Mouse (Mus musculus) MEL (cell line): ENCODE data around the gene Drosha. TPM values are rescaled to one million over a fixed set of nuclear protein-coding genes. Genes with fewer than 3 reads are reported as not detected.

ENCODE experiments used
- DNase-seq: peaks from one replicate; pipeline ENCODE4 v3.0.0; 2011; ENCODE audit warnings: low read depth, low spot score
- H3K27ac ChIP-seq: 2 replicates; pipeline ENCODE4 v1.5.1; 2012; ENCODE audit warnings: low read depth, mild to moderate bottlenecking, control low read depth, low read length, moderate library complexity; ENCODE audit not compliant: control insufficient read depth
- H3K27me3 ChIP-seq, 2 experiments: fragments of 150-350 bp in 1 of 2; sonication (generic) in 1 of 2; 2 replicates each; pipeline ENCODE4 v1.6.1; 2012; ENCODE audit warnings: low read length in 2 of 2, mild to moderate bottlenecking in 2 of 2, improper control_type of control experiment in 1 of 2, moderate library complexity in 1 of 2; ENCODE audit not compliant: insufficient read depth in 2 of 2, control insufficient read depth in 1 of 2
- H3K36me3 ChIP-seq, 2 experiments: 2 replicates each; pipeline ENCODE4 v1.6.1; 2012 to 2014; ENCODE audit warnings: low read length in 2 of 2, improper control_type of control experiment in 1 of 2, inconsistent platforms in 1 of 2, mild to moderate bottlenecking in 1 of 2; ENCODE audit not compliant: insufficient read depth in 2 of 2, control insufficient read depth in 1 of 2
- H3K4me1 ChIP-seq, 2 experiments: fragments of 150-350 bp in 1 of 2; sonication (generic) in 1 of 2; 2 replicates each; pipeline ENCODE4 v1.6.1; 2012; ENCODE audit warnings: low read length in 2 of 2, improper control_type of control experiment in 1 of 2, mild to moderate bottlenecking in 1 of 2; ENCODE audit not compliant: insufficient read depth in 2 of 2, control insufficient read depth in 1 of 2
- H3K4me3 ChIP-seq, 2 experiments: fragments of 150-350 bp in 1 of 2; sonication (generic) in 1 of 2; 2 replicates each; pipeline ENCODE4 v1.5.1; 2012; ENCODE audit warnings: low read depth in 2 of 2, low read length in 2 of 2, mild to moderate bottlenecking in 2 of 2, moderate library complexity in 2 of 2, control low read depth in 1 of 2, improper control_type of control experiment in 1 of 2; ENCODE audit not compliant: control insufficient read depth in 1 of 2, insufficient read depth in 1 of 2
- H3K79me2 ChIP-seq: 2 replicates; pipeline ENCODE4 v1.6.1; 2012; ENCODE audit warnings: mild to moderate bottlenecking, low read length, moderate library complexity; ENCODE audit not compliant: control insufficient read depth, poor library complexity, insufficient read depth
- H3K9ac ChIP-seq: 2 replicates; pipeline ENCODE4 v1.6.1; 2012; ENCODE audit warnings: low read depth, mild to moderate bottlenecking, control low read depth, low read length, moderate library complexity; ENCODE audit not compliant: control insufficient read depth, poor library complexity, severe bottlenecking
- H3K9me3 ChIP-seq: fragments of 150-350 bp; sonication (generic); replicated peaks from 2 replicates; pipeline ENCODE4 v1.6.1; 2012; ENCODE audit warnings: mild to moderate bottlenecking, low read length, improper control_type of control experiment, moderate library complexity; ENCODE audit not compliant: insufficient read depth
- BHLHE40 ChIP-seq: IDR thresholded peaks from 2 replicates; pipeline ENCODE4 v1.6.1; 2012; ENCODE audit warnings: low read depth, mild to moderate bottlenecking, inconsistent platforms, low read length, improper control_type of control experiment, borderline replicate concordance
- ETS1 ChIP-seq: IDR thresholded peaks from 2 replicates; pipeline ENCODE4 v1.6.1; 2012; ENCODE audit warnings: low read depth, mild to moderate bottlenecking, inconsistent platforms, low read length, improper control_type of control experiment, moderate library complexity
- GABPA ChIP-seq: IDR thresholded peaks from 2 replicates; pipeline ENCODE4 v1.6.1; 2012; ENCODE audit warnings: low read depth, mild to moderate bottlenecking, inconsistent platforms, low read length, improper control_type of control experiment, moderate library complexity
- GATA1 ChIP-seq: IDR thresholded peaks from 2 replicates; pipeline ENCODE4 v1.6.1; 2011; ENCODE audit warnings: low read depth, low read length, improper control_type of control experiment
- JUND ChIP-seq: IDR thresholded peaks from 2 replicates; pipeline ENCODE4 v1.6.1; 2011; ENCODE audit warnings: low read depth, mild to moderate bottlenecking, improper control_type of control experiment, low read length
- KAT2A ChIP-seq: conservative IDR thresholded peaks from 2 replicates; pipeline ENCODE4 v1.6.1; 2012; ENCODE audit warnings: low read depth, low read length, improper control_type of control experiment, inconsistent platforms
- MXI1 ChIP-seq: IDR thresholded peaks from 2 replicates; pipeline ENCODE4 v1.6.1; 2011; ENCODE audit warnings: mild to moderate bottlenecking, low read depth, low read length, improper control_type of control experiment
- NELFE ChIP-seq: IDR thresholded peaks from 2 replicates; pipeline ENCODE4 v1.6.1; 2011; ENCODE audit warnings: low read depth, low read length, improper control_type of control experiment
- POLR2A ChIP-seq, 2 experiments: IDR thresholded peaks; 2 replicates each; pipeline ENCODE4 v1.6.1; 2011 to 2012; ENCODE audit warnings: low read length in 2 of 2, mild to moderate bottlenecking in 2 of 2, control low read depth in 1 of 2, improper control_type of control experiment in 1 of 2, low read depth in 1 of 2, moderate library complexity in 1 of 2; ENCODE audit not compliant: control insufficient read depth in 1 of 2, insufficient read depth in 1 of 2, poor library complexity in 1 of 2
- POLR2AphosphoS5 ChIP-seq: IDR thresholded peaks from 2 replicates; pipeline ENCODE4 v1.6.1; 2012; ENCODE audit warnings: low read depth, borderline replicate concordance, mild to moderate bottlenecking, inconsistent platforms, low read length, moderate library complexity, mixed read lengths
- TBP ChIP-seq: IDR thresholded peaks from 2 replicates; pipeline ENCODE4 v1.8.0; 2011; ENCODE audit warnings: low read depth, low read length, improper control_type of control experiment
- UBTF ChIP-seq: IDR thresholded peaks from 2 replicates; pipeline ENCODE4 v1.6.1; 2012; ENCODE audit warnings: low read depth, mild to moderate bottlenecking, inconsistent platforms, low read length, improper control_type of control experiment, moderate library complexity, borderline replicate concordance; ENCODE audit not compliant: insufficient read depth
- polyA plus RNA-seq, 2 experiments: library from polyadenylated mRNA; stranded (reverse) in 1 of 2; unstranded in 1 of 2; fragments of >175 nt in 1 of 2; fragments of >200 nt in 1 of 2; gene quantifications; 2 replicates each; pipeline versions ENCODE4 v1.2.1 to v1.2.4; 2012; ENCODE audit warnings: low replicate concordance in 2 of 2, low read depth in 1 of 2; ENCODE audit not compliant: insufficient read length in 2 of 2, insufficient read depth in 1 of 2, missing spikeins in 1 of 2
- total RNA-seq: library from RNA; depleted of rRNA; stranded (reverse); fragments of 300-350 nt; gene quantifications from 2 replicates; pipeline ENCODE4 v1.2.3, GENCODE M21; 2012

Drosha gene
- total and polyA plus RNA-seq, 3 experiments: 43.3 to 482 (median 96.9) TPM

DNA sequence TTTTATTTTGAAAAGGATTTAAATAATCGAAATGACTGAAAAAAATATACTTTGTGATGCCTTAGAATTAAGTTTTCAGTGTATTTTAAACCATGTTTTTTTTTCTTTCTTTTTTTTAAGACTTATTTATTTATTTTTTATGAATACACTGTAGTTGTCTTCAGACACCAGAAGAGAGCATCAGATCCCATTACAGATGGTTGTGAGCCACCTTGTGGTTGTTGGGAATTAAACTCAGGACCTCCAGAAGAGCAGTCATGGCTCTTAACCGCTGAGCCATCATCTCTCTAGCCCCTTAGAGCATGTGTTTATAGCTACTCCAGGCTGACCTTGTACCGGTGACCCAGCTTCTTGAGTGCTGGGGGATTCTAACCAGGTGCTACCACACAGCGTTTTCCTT is 24.8 kb downstream of the Drosha start (continued):
- TF ChIP-seq JUND (no peak), MXI1 (no peak), ETS1 (no peak), NELFE (no peak)
- TF ChIP-seq, all 39 proteins: peak for 0

- H3K9me3 ChIP-seq: no peaks in the 10 kb centered on the region
- no peak for DNase-seq
- TF ChIP-seq POLR2A (IDR thresholded peaks at IDR 0.05; ENCODE audit: control insufficient read depth in 1 of 2, insufficient read depth in 1 of 2, low read depth in 1 of 2, low read length in 2 of 2, poor library complexity in 1 of 2) (no peak), UBTF (no peak), JUND (no peak)
- TF ChIP-seq, all 39 proteins: peak for 0
- Histone ChIP-seq H3K4me1 (peaks cover 9 to 12% of the 10 kb centered on the region in 2 experiments), H3K27ac (no peak overlapping the region), H3K79me2 (no peaks in the 10 kb centered on the region), H3K4me3 (no peak overlapping the region), H3K27me3 (no peaks in the 10 kb centered on the region), H3K9ac (no peak overlapping the region), H3K36me3 (peaks cover 13 to 19% of the 10 kb centered on the region in 2 experiments)
Measured at GRCm38 (mm10) chr15:12853471-12853870, 28.9 kb downstream of the Drosha start.

DNA sequence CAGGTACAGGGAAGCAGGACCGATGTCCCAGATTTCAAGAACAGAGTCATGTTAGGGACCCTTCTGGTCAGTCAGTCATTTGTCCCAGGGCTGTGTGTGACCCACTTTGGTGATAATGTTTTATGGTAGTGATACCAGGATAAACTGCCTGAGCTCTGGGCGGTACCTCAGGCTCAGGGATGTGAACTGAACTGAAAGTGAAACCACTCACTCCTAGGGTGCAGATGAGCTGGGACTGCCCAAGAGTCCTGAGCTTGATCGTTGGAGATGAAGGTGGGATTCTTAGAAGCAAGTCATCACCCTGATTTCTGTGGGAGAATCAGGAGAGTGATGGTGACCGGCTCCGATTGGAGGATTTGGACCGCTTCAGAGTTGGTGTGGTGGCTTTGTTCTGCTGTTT is 32.2 kb downstream of the Drosha start:
- Histone ChIP-seq H3K4me3 (no peak overlapping the region), H3K79me2 (no peaks in the 10 kb centered on the region), H3K4me1 (peaks cover 10 to 15% of the 10 kb centered on the region in 2 experiments), H3K9ac (no peak overlapping the region), H3K9me3 (no peaks in the 10 kb centered on the region), H3K36me3 (peaks cover 16 to 24% of the 10 kb centered on the region in 2 experiments), H3K27ac (no peak overlapping the region), H3K27me3 (no peaks in the 10 kb centered on the region)
- DNase-seq: no peak
- TF ChIP-seq GATA1 (no peak), POLR2AphosphoS5 (no peak), UBTF (no peak), KAT2A (no peak), TBP (no peak), BHLHE40 (no peak), GABPA (no peak), POLR2A (IDR thresholded peaks at IDR 0.05; ENCODE audit: control insufficient read depth in 1 of 2, insufficient read depth in 1 of 2, low read depth in 1 of 2, low read length in 2 of 2, poor library complexity in 1 of 2) (no peak)
